Mouse (Mus musculus): ENCODE results near the gene Ms4a4a. TPM values are rescaled to one million over a fixed set of nuclear protein-coding genes. Genes with fewer than 3 reads are reported as not detected.

Ms4a4a gene
- total and polyA plus RNA-seq, 3 experiments = 0.29 TPM; not detected in 2

DNA sequence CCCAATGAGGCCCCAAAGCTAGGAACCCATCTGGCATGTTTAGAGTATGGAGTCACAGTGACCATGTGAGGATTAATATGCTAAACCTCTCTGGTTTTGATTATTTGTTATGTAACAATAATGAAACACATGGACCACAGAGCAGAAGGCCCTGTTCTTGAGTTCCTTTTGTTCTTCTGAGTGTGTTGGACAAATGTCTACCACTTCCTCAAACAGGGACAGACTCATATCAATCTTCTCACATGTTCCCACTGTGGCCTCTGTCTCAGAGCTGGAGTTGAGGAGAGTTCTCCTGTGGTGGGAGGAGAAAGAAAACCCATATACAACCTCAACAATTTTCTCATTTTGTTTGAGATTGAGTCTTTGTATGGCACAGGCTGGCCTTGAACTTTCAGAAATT lies 32.2 kb upstream of the Ms4a4a start:
- Histone ChIP-seq H3K27me3 (replicated peaks) (no peaks in the 10 kb centered on the region), H3K36me3 (replicated peaks in 1 of 2; ENCODE audit: control insufficient read depth in 1 of 2, insufficient read depth in 1 of 2, low read length in 1 of 2) (no peaks in the 10 kb centered on the region), H3K9me3 (replicated peaks; ENCODE audit: low read length) (no peaks in the 10 kb centered on the region), H3K9ac (ENCODE audit: insufficient read depth, low read depth) (no peak overlapping the region), H3K27ac (ENCODE audit: insufficient read depth, low read depth) (no peak overlapping the region), H3K4me1 (ENCODE audit: control insufficient read depth in 1 of 2, insufficient read depth in 2 of 2) (peaks cover 0 to 24% of the 10 kb centered on the region in 2 experiments; a peak in 2 of 4 replicates), H3K79me2 (replicated peaks; ENCODE audit: control insufficient read depth, extremely low read depth, insufficient read depth, poor library complexity, severe bottlenecking) (no peaks in the 10 kb centered on the region), H3K4me3 (replicated peaks in 1 of 3; ENCODE audit: low read depth in 2 of 3, low read length in 2 of 3, poor library complexity in 1 of 3) (no peak overlapping the region), H3K4me2 (ENCODE audit: insufficient read depth, low read depth, poor library complexity, severe bottlenecking) (no peak overlapping the region)
- dilution Hi-C loops (cut with MboI; ENCODE audit: extremely low pct_ligation_motif_present, extremely low pct_unique_long_range_greater_than_20kb, low sequenced_read_pairs) = no loop called here
- TF ChIP-seq USF1 (IDR thresholded peaks at IDR 0.05; ENCODE audit: low read depth, low read length) (no peak), MXI1 (IDR thresholded peaks at IDR 0.05; ENCODE audit: low read depth, low read length) (no peak), UBTF (IDR thresholded peaks at IDR 0.05; ENCODE audit: low read depth, low read length) (no peak), ZC3H11A (IDR thresholded peaks at IDR 0.05; ENCODE audit: low read depth, low read length) (no peak), E2F4 (IDR thresholded peaks at IDR 0.05; ENCODE audit: insufficient replicate concordance, low read depth, low read length) (no peak), MYC (IDR thresholded peaks at IDR 0.05; ENCODE audit: low read depth, low read length) (no peak), TBP (conservative IDR thresholded peaks at IDR 0.05; ENCODE audit: low read depth, low read length) (no peak), PAX5 (IDR thresholded peaks at IDR 0.05; ENCODE audit: low read length) (no peak), JUN (IDR thresholded peaks at IDR 0.05; ENCODE audit: insufficient read depth, low read depth, low read length) (no peak), ZKSCAN1 (IDR thresholded peaks at IDR 0.05; ENCODE audit: borderline replicate concordance, low read depth, low read length) (no peak), USF2 (conservative IDR thresholded peaks at IDR 0.05; ENCODE audit: low read depth, low read length) (no peak), ELF1 (IDR thresholded peaks at IDR 0.05; ENCODE audit: low read depth, low read length) (no peak), MAZ (IDR thresholded peaks at IDR 0.05; ENCODE audit: low read depth, low read length) (no peak), HCFC1 (IDR thresholded peaks at IDR 0.05; ENCODE audit: low read depth, low read length) (no peak), POLR2A (IDR thresholded peaks at IDR 0.05; ENCODE audit: low read depth, low read length) (no peak), ZMIZ1 (IDR thresholded peaks at IDR 0.05; ENCODE audit: low read depth, low read length) (no peak), RCOR1 (conservative IDR thresholded peaks at IDR 0.05; ENCODE audit: low read depth, low read length) (no peak)
- in situ Hi-C loops (cut with MboI; ENCODE audit: low pct_ligation_motif_present, low pct_unique_long_range_greater_than_20kb, low sequenced_read_pairs) = loop anchor here (10.0 to 25.0 kb wide), 2 partner anchors 158 to 281 kb away; no protein-coding TSS in a partner anchor
- DNase-seq (ENCODE audit: extremely low read depth) = no peak

DNA sequence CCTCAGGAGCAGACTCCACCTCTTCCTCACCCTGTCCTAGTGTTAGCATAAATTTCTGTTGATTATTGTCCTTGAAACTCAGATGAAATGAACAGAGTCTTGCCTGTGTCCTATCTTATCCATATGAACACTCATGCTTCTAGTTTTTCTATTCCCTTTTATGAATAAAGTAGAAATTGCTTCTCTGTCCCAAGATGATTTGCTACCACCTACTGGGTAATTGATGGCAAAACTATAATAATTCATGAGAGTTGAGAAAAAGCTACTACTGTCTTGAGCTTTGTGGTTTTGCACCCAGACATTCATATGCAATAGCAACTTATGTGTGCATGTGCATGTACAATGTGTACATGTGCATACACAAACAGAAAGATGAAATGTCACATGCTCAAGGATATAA lies 31.3 kb upstream of the Ms4a4a start:
- H3K4me3 ChIP-seq (replicated peaks in 1 of 3; ENCODE audit: low read depth in 2 of 3, low read length in 2 of 3, poor library complexity in 1 of 3) = no peak overlapping the region
- dilution Hi-C loops (cut with MboI; ENCODE audit: extremely low pct_ligation_motif_present, extremely low pct_unique_long_range_greater_than_20kb, low sequenced_read_pairs) = no loop called here
- H3K4me2 ChIP-seq (ENCODE audit: insufficient read depth, low read depth, poor library complexity, severe bottlenecking) = no peak overlapping the region
- H3K36me3 ChIP-seq (replicated peaks in 1 of 2; ENCODE audit: control insufficient read depth in 1 of 2, insufficient read depth in 1 of 2, low read length in 1 of 2) = no peaks in the 10 kb centered on the region
- H3K27me3 ChIP-seq (replicated peaks) = no peaks in the 10 kb centered on the region
- DNase-seq (ENCODE audit: extremely low read depth) = peak; percentile 14
- H3K9ac ChIP-seq (ENCODE audit: insufficient read depth, low read depth) = no peak overlapping the region
- no peak overlapping the region for H3K27ac ChIP-seq (ENCODE audit: insufficient read depth, low read depth)
- H3K4me1 ChIP-seq (ENCODE audit: control insufficient read depth in 1 of 2, insufficient read depth in 2 of 2) = peaks cover 0 to 24% of the 10 kb centered on the region in 2 experiments; a peak in 2 of 4 replicates
- no peaks in the 10 kb centered on the region for H3K9me3 ChIP-seq (replicated peaks; ENCODE audit: low read length)
- no peaks in the 10 kb centered on the region for H3K79me2 ChIP-seq (replicated peaks; ENCODE audit: control insufficient read depth, extremely low read depth, insufficient read depth, poor library complexity, severe bottlenecking)
- no peak for TF ChIP-seq MYC (IDR thresholded peaks at IDR 0.05; ENCODE audit: low read depth, low read length)
- peak in 1 of 2 experiments; percentile 59; a peak in 2 of 4 replicates for TF ChIP-seq CTCF (conservative IDR thresholded peaks at IDR 0.05 in 1 of 2, IDR thresholded peaks at IDR 0.05 in 1 of 2; ENCODE audit: low read depth in 2 of 2, low read length in 2 of 2)
- no peak for TF ChIP-seq TCF12 (IDR thresholded peaks at IDR 0.05; ENCODE audit: low read depth, low read length)
- peak; percentile 24; the same call in 1 of the 2 replicates for TF ChIP-seq ZC3H11A (IDR thresholded peaks at IDR 0.05; ENCODE audit: low read depth, low read length)
- TF ChIP-seq JUN (IDR thresholded peaks at IDR 0.05; ENCODE audit: insufficient read depth, low read depth, low read length) = no peak
- no peak for TF ChIP-seq IRF4 (IDR thresholded peaks at IDR 0.05; ENCODE audit: low read depth, low read length)
- no peak for TF ChIP-seq SIN3A (IDR thresholded peaks at IDR 0.05; ENCODE audit: low read length)
- TF ChIP-seq MAX (IDR thresholded peaks at IDR 0.05; ENCODE audit: low read length) = no peak
- no peak for TF ChIP-seq MAFK (IDR thresholded peaks at IDR 0.05; ENCODE audit: insufficient replicate concordance, low read length)
- peak; percentile 76 for TF ChIP-seq RAD21 (IDR thresholded peaks at IDR 0.05; ENCODE audit: low read depth, low read length)
- TF ChIP-seq PAX5 (IDR thresholded peaks at IDR 0.05; ENCODE audit: low read length) = no peak
- peak; percentile 64 for TF ChIP-seq SMC3 (IDR thresholded peaks at IDR 0.05; ENCODE audit: low read depth, low read length)
- no peak for TF ChIP-seq ZKSCAN1 (IDR thresholded peaks at IDR 0.05; ENCODE audit: borderline replicate concordance, low read depth, low read length)
- TF ChIP-seq KAT2A (IDR thresholded peaks at IDR 0.05; ENCODE audit: insufficient replicate concordance, low read length) = no peak
- TF ChIP-seq ZMIZ1 (IDR thresholded peaks at IDR 0.05; ENCODE audit: low read depth, low read length) = no peak
- in situ Hi-C loops (cut with MboI; ENCODE audit: low pct_ligation_motif_present, low pct_unique_long_range_greater_than_20kb, low sequenced_read_pairs) = loop anchor here (10.0 to 25.0 kb wide), 2 partner anchors 159 to 282 kb away; no protein-coding TSS in a partner anchor
